Mouse (Mus musculus) thymus, adult 2 months (tissue): ENCODE measurements around the gene Card14. TPM values are rescaled to one million over a fixed set of nuclear protein-coding genes. Genes with fewer than 3 reads are reported as not detected.

ENCODE experiments used
- DNase-seq: peaks from one replicate; pipeline ENCODE4 v3.0.0; 2021
- H3K27ac ChIP-seq: fragments of 200-500 bp; 2 replicates; pipeline ENCODE4 v1.5.1; 2012; ENCODE audit warnings: low read length, control low read depth; ENCODE audit not compliant: control insufficient read depth, insufficient read depth
- H3K27me3 ChIP-seq: fragments of 200-500 bp; 2 replicates; pipeline ENCODE4 v1.6.1; 2012; ENCODE audit warnings: mild to moderate bottlenecking, low read length, moderate library complexity, mixed read lengths; ENCODE audit not compliant: control insufficient read depth, insufficient read depth
- H3K36me3 ChIP-seq: fragments of 200-500 bp; 2 replicates; pipeline ENCODE4 v1.6.1; 2012; ENCODE audit warnings: mild to moderate bottlenecking, low read length, moderate library complexity; ENCODE audit not compliant: control insufficient read depth, insufficient read depth
- H3K4me1 ChIP-seq: fragments of 200-500 bp; replicated peaks from 2 replicates; pipeline ENCODE4 v1.6.1; 2012; ENCODE audit warnings: low read length; ENCODE audit not compliant: control insufficient read depth, insufficient read depth
- H3K4me3 ChIP-seq: fragments of 200-500 bp; 2 replicates; pipeline ENCODE4 v1.5.1; 2012; ENCODE audit warnings: mild to moderate bottlenecking, low read length, control low read depth, moderate library complexity; ENCODE audit not compliant: control insufficient read depth, insufficient read depth
- CTCF ChIP-seq: fragments of 200-500 bp; IDR thresholded peaks from 2 replicates; pipeline ENCODE4 v1.5.1; 2012; ENCODE audit warnings: mild to moderate bottlenecking, control low read depth, low read length, moderate library complexity, borderline replicate concordance; ENCODE audit not compliant: control insufficient read depth, poor library complexity, insufficient read depth; ENCODE audit errors: extremely low read depth
- POLR2A ChIP-seq: fragments of 200-500 bp; IDR thresholded peaks from 2 replicates; pipeline ENCODE4 v1.6.1; 2012; ENCODE audit warnings: mild to moderate bottlenecking, low read length, control low read depth, moderate library complexity; ENCODE audit not compliant: control insufficient read depth, poor library complexity, insufficient read depth; ENCODE audit errors: extremely low read depth
- WGBS: fragments of 180-500 bp; shearing (Covaris S2); methylation state at CpG from one replicate; pipeline ENCODE4 v1.1.7; 2018; 5-methylcytosine and 5-hydroxymethylcytosine counted together
- polyA plus RNA-seq: library from polyadenylated mRNA; depleted of rRNA; stranded (reverse); fragments of >200 nt; gene quantifications from 2 replicates; pipeline ENCODE4 v1.2.3, GENCODE M21; 2012

The Card14 gene
- polyA plus RNA-seq, 1 experiment, result 0.90 TPM

- TF ChIP-seq POLR2A, result peak; percentile 61; the same call in 1 of the 2 replicates
- TF ChIP-seq CTCF, result no peak
- peaks cover 49% of the 10 kb centered on the region for H3K4me1 ChIP-seq
- peak overlapping the region; percentile 82 for H3K4me3 ChIP-seq
- peak overlapping the region; percentile 55 for H3K27ac ChIP-seq
- DNase-seq, result peak; percentile 79
- no peaks in the 10 kb centered on the region for H3K36me3 ChIP-seq
- H3K27me3 ChIP-seq, result no peaks in the 10 kb centered on the region; the same call in 1 of the 2 replicates
- WGBS, result 1% methylated on average over 53 of the region's 53 CpGs
Observed at GRCm38 (mm10) chr11:119390271-119391231, 83.0 kb downstream of the Card14 start.

DNA sequence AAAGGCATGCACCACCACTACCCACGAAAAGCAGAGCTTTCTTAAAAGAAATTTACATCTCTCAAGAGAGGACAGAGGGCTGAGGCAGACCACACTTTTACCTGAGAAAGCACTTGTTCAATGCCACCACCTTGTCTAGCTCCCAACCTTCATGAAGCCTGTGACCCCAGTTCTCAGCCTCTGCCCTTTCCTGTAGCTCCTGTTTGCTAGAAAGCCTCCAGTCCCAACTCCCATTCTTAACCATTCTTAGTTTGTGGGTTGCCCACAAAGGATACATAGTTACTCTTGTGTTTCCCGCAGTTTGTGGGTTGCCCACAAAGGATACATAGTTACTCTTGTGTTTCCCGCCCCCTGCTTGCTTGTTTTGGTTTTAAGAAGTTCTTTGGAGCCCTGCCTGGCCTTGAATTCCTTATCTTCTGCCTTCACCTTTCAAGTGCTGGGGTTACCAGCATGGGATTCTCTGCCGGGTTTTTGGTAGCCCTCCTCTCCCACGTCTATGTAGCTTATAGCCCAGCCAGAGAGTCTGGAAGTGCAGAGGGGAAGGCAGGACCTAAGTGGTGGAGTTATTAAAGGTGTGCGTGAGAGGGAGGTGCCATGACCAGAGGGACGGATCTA is 83.9 kb downstream of the Card14 start:
- DNase-seq, result peak; percentile 24
- H3K4me3 ChIP-seq, result peak overlapping the region; percentile 82
- no peak for TF ChIP-seq CTCF
- no peak for TF ChIP-seq POLR2A
- peaks cover 53% of the 10 kb centered on the region for H3K4me1 ChIP-seq
- 6% methylated on average over 7 of the region's 7 CpGs for WGBS
- H3K36me3 ChIP-seq, result no peaks in the 10 kb centered on the region
- H3K27ac ChIP-seq, result peak overlapping the region; percentile 76
- no peaks in the 10 kb centered on the region; the same call in 1 of the 2 replicates for H3K27me3 ChIP-seq

- peak; percentile 81 for DNase-seq
- TF ChIP-seq CTCF, result no peak
- no peak for TF ChIP-seq POLR2A
- peaks cover 53% of the 10 kb centered on the region for H3K4me1 ChIP-seq
- 3% methylated on average over 12 of the region's 12 CpGs for WGBS
- 0 out of 2 replicates have a peak overlapping the region, but pooled peaks have one; percentile 3 for H3K4me3 ChIP-seq
- peak overlapping the region; percentile 76 for H3K27ac ChIP-seq
- no peaks in the 10 kb centered on the region; the same call in 1 of the 2 replicates for H3K27me3 ChIP-seq
- no peaks in the 10 kb centered on the region for H3K36me3 ChIP-seq
Observed at GRCm38 (mm10) chr11:119392001-119392614, 84.5 kb downstream of the Card14 start.

GRCm38 (mm10) chr11:119392800-119393482 is 85.4 kb downstream of the Card14 start, which contains the start of gene Rnf213:
TSS of gene Rnf213 (plus strand) at chr11:119393100.
- H3K36me3 ChIP-seq, result no peaks in the 10 kb centered on the region
- H3K4me3 ChIP-seq, result peak within 1 kb of the TSS; percentile 97
- peak; percentile 73 for DNase-seq
- H3K4me1 ChIP-seq, result peaks cover 53% of the 10 kb centered on the region
- H3K27me3 ChIP-seq, result no peaks in the 10 kb centered on the region; the same call in 1 of the 2 replicates
- WGBS, result under 1% methylated on average over 19 of the region's 19 CpGs
- peak; percentile 75; the same call in 1 of the 2 replicates for TF ChIP-seq CTCF
- 0 out of 2 replicates have a peak, but pooled peaks have one; percentile 25 for TF ChIP-seq POLR2A
- peak within 1 kb of the TSS; percentile 76 for H3K27ac ChIP-seq

- DNase-seq, result no peak
- H3K36me3 ChIP-seq, result no peaks in the 10 kb centered on the region
- H3K4me3 ChIP-seq, result peak overlapping the region; percentile 97
- 5% methylated on average over 7 of the region's 7 CpGs for WGBS
- H3K27me3 ChIP-seq, result no peaks in the 10 kb centered on the region; the same call in 1 of the 2 replicates
- TF ChIP-seq POLR2A (no peak), CTCF (no peak)
- H3K4me1 ChIP-seq, result peaks cover 53% of the 10 kb centered on the region
- H3K27ac ChIP-seq, result peak overlapping the region; percentile 53; the same call in 1 of the 2 replicates
Observed at GRCm38 (mm10) chr11:119393483-119393804, 85.9 kb downstream of the Card14 start.
